Mouse (Mus musculus): ENCODE results near the gene 2010111I01Rik.

DNA sequence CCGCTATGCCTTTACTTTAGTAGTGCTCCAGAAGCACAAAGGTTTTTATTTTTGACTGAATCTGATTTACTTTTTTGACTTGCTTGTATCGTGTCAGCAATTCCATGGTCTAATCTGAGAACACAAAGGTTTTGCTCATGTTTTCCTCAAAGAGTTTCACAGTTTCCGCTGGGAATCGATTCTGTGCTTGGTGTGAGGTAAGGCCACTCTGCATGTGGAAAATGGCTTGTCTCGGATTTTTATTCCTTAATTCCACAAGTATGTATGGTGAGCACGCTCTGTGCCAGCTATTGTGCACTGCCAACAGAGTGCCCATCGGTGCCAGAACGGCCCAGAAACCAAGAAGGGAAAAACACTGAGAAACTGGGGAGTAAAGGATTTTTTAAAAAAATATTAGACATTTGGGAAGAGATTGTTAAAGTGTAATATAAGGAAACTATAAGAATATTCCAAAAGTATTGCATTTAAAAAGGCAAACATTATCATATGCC, 132.8 kb downstream of the 2010111I01Rik start:
- no peak for TF ChIP-seq POLR2A (IDR thresholded peaks at IDR 0.05; ENCODE audit: insufficient read length, low read depth)
- TF ChIP-seq TCF12 (IDR thresholded peaks at IDR 0.05; ENCODE audit: insufficient read depth, poor library complexity, severe bottlenecking): no peak
- TF ChIP-seq TCF3 (IDR thresholded peaks at IDR 0.05; ENCODE audit: insufficient read length, low read depth): no peak
- no peak for TF ChIP-seq USF1 (IDR thresholded peaks at IDR 0.05; ENCODE audit: low read depth)
- TF ChIP-seq POLR2AphosphoS2 (IDR thresholded peaks at IDR 0.05; ENCODE audit: insufficient read length, low read depth): no peak
- TF ChIP-seq SRF (IDR thresholded peaks at IDR 0.05; ENCODE audit: control insufficient read depth, insufficient read length, low read depth): no peak
- no peak for TF ChIP-seq CEBPB (IDR thresholded peaks at IDR 0.05; ENCODE audit: insufficient read depth, poor library complexity, severe bottlenecking)
- TF ChIP-seq MYOG (IDR thresholded peaks at IDR 0.05; ENCODE audit: control insufficient read depth in 1 of 3, insufficient read depth in 1 of 3, insufficient read length in 2 of 3, low read depth in 2 of 3): no peak
- TF ChIP-seq MAX (IDR thresholded peaks at IDR 0.05; ENCODE audit: low read depth): no peak
- TF ChIP-seq MYOD1 (IDR thresholded peaks at IDR 0.05; ENCODE audit: control insufficient read depth in 1 of 3, insufficient read length in 2 of 3, low read depth in 2 of 3): no peak
